Mouse (Mus musculus) intestine, embryonic 14.5 days (tissue): ENCODE data around the gene Phox2a. TPM values are rescaled to one million over a fixed set of nuclear protein-coding genes. Genes with fewer than 3 reads are reported as not detected.

Experiments
- ATAC-seq: fragments of 200-750 bp; cut with Nextera tagmentation; replicated peaks from 2 replicates; pipeline ENCODE4 v1.8.0; 2017; ENCODE audit warnings: low read depth, moderate number of reproducible peaks, moderate TSS enrichment, moderate library complexity; ENCODE audit not compliant: low FRiP score, low TSS enrichment
- DNase-seq: peaks from one replicate; pipeline ENCODE4 v3.0.0-alpha.2; 2018; ENCODE audit warnings: low spot score
- H3K27ac ChIP-seq: fragments of 300-500 bp; sonication (generic); 2 replicates; pipeline ENCODE4 v1.5.1; 2014; ENCODE audit warnings: low read depth, mild to moderate bottlenecking, control low read depth
- H3K27me3 ChIP-seq: fragments of 300-500 bp; sonication (generic); replicated peaks from 2 replicates; pipeline ENCODE4 v1.6.1; 2014; ENCODE audit warnings: low read length, control low read depth; ENCODE audit not compliant: control insufficient read depth, insufficient read depth
- H3K36me3 ChIP-seq: fragments of 300-500 bp; sonication (generic); 2 replicates; pipeline ENCODE4 v1.6.1; 2014; ENCODE audit warnings: low read length, control low read depth; ENCODE audit not compliant: control insufficient read depth, insufficient read depth
- H3K4me1 ChIP-seq: fragments of 300-500 bp; sonication (generic); replicated peaks from 2 replicates; pipeline ENCODE4 v1.6.1; 2014; ENCODE audit warnings: low read length, control low read depth, mixed read lengths; ENCODE audit not compliant: control insufficient read depth, insufficient read depth
- H3K4me2 ChIP-seq: fragments of 300-500 bp; sonication (generic); 2 replicates; pipeline ENCODE4 v1.6.1; 2014; ENCODE audit warnings: low read length
- H3K4me3 ChIP-seq: fragments of 300-500 bp; sonication (generic); 2 replicates; pipeline ENCODE4 v1.5.1; 2014; ENCODE audit warnings: low read depth, low read length, control low read depth, mixed read lengths
- H3K9ac ChIP-seq: fragments of 300-500 bp; sonication (generic); 2 replicates; pipeline ENCODE4 v1.6.1; 2014; ENCODE audit warnings: mild to moderate bottlenecking, low read length
- H3K9me3 ChIP-seq: fragments of 300-500 bp; sonication (generic); 2 replicates; pipeline ENCODE4 v1.6.1; 2016; ENCODE audit warnings: low read length, control low read depth; ENCODE audit not compliant: control insufficient read depth
- WGBS: fragments of 180-500 bp; shearing (Covaris S2); extraction: QIAGEN DNeasy Blood & Tissue Kit; methylation state at CpG from one replicate; pipeline ENCODE4 v1.1.7; 2014; 5-methylcytosine and 5-hydroxymethylcytosine counted together
- polyA plus RNA-seq: library from polyadenylated mRNA; unstranded; fragments of >200 nt; fragmentation: Nextera tagmentation; extraction: Ambion mirVana; gene quantifications from 2 replicates; pipeline ENCODE4 v1.2.1, GENCODE M21; 2014

Phox2a gene
- polyA plus RNA-seq, 1 experiment from 2014 or later = 7.5 TPM

DNA sequence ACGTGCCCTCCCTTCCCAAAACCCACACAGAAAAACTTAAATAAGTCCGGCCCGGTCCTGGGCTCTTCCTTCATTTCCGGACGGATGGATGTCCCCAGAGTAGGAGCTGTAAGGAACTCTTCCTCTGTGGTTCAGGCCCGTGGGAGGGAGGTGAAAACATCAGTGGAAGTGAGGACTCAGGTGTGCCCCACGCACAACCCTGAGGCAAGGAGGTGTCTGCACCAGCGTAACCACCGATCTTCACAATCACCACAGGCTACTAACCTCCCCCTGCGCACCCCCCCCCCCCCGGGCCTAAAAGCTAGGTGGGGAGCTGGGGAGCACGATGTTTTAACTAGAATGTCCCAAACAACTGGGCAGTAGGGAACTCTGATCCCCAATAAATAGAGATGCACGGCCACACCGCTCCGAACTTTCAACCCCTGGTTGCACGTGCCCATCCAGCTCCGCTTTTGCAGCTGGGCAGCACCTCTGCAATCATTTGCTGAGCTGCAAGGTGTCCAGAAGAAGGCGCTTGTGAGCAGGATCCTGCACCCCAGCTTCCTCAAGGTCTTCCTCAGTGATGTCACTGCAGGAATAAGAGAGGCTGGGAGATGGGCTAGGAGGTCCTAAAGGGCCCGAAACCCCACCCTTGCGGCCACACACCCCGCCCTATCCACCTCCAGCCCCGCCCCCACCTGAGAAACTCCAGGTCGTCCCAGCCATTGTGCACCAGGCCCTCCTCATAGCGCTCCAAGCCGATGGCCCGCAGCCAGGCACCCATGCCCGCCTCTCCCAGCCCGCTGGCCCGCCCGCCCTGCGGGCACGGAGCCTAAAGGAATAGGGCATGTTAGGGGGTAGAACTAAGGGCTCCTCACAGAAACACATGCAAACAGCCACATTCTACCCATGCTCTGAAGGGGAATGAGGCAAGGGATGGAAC lies 5.0 kb downstream of the Phox2a start:
- H3K4me3 ChIP-seq = no peak overlapping the region
- H3K27me3 ChIP-seq = peaks cover 41% of the 10 kb centered on the region
- ATAC-seq = 0 out of 2 replicates have a peak, but pooled peaks have one; percentile 13
- H3K36me3 ChIP-seq = peaks cover 48% of the 10 kb centered on the region
- H3K27ac ChIP-seq = no peak overlapping the region
- H3K9ac ChIP-seq = no peak overlapping the region
- peak overlapping the region; percentile 88; the same call in 1 of the 2 replicates for H3K4me2 ChIP-seq
- no peaks in the 10 kb centered on the region for H3K9me3 ChIP-seq
- peaks cover 21% of the 10 kb centered on the region for H3K4me1 ChIP-seq
- WGBS = 39% methylated on average over 32 of the region's 32 CpGs
- no peak for DNase-seq

DNA sequence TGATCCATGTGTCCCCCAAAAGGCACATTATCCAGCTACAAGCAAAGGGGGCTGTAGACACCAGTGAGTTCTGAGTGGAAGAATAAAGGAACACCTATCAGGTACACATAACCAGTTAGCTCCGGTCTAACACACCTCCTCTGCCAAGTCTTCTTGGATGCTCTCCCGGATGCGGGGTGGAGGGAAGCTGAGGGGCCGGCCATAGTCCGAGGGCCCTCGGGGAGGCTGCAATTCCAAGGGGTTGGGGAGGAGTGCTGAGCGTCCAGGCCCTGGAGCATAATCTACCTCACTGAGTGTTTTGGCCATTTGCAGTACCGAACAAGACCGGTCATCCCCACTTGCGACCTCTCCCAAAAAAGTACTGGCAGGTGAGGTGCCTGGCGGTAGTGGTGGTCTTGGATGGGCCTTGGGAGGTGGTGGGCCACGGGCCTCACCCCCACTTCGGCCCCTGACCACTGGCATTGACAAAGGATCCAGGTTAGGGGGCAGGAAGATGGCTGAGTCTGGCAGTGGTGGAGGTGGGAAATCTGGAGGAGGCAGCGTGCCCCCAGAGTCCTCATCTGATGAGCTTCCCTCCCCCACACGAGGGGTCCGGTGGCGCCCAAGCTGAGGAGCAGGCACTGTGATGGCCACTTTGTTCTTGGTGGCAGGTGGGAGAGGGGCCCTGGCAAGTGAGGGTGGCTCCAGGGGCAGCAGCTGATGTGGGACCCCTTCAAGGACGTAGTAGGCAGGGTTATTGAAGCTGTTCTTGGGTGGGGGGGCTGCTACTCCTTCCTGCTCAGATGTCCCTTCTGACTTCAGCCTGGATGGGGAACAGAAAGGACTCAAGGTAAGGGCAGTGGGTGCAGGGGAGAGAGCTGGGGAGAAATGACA lies 5.9 kb downstream of the Phox2a start:
- Histone ChIP-seq H3K27ac (no peak overlapping the region), H3K27me3 (peaks cover 32% of the 10 kb centered on the region), H3K4me2 (no peak overlapping the region), H3K9ac (no peak overlapping the region), H3K4me1 (peaks cover 20% of the 10 kb centered on the region), H3K9me3 (no peaks in the 10 kb centered on the region), H3K4me3 (no peak overlapping the region), H3K36me3 (peaks cover 57% of the 10 kb centered on the region)
- no peak for ATAC-seq
- no peak for DNase-seq
- WGBS = 80% methylated on average over 18 of the region's 18 CpGs

DNA sequence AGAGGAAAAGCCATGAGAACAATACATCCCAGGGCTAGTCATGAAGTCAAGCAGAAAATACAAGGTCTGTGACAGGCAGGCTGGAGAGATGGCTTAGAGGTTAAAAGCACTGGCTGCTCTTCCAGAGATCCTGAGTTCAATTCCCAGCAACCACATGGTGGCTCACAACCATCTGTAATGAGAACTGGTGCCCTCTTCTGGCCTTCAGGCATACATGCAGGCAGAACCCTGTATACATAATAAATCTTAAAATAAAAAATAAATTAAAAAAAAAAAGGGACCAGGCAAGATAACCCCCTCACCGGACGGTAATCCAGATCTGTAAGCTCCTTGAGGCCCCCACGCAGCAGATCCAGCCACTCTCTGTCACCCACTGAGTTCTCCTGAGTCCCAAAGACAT lies 12.3 kb downstream of the Phox2a start:
- H3K27ac ChIP-seq = no peak overlapping the region
- H3K4me3 ChIP-seq = no peak overlapping the region
- peaks cover 13% of the 10 kb centered on the region for H3K4me1 ChIP-seq
- peaks cover 88% of the 10 kb centered on the region for H3K36me3 ChIP-seq
- WGBS = 97% methylated on average over 3 of the region's 3 CpGs
- H3K27me3 ChIP-seq = no peaks in the 10 kb centered on the region
- no peak overlapping the region for H3K9ac ChIP-seq
- no peak for DNase-seq
- no peak for ATAC-seq
- H3K9me3 ChIP-seq = no peaks in the 10 kb centered on the region
- no peak overlapping the region for H3K4me2 ChIP-seq

GRCm38 (mm10) chr7:101831437-101831836 lies 13.3 kb downstream of the Phox2a start:
- no peak overlapping the region for H3K4me2 ChIP-seq
- DNase-seq (no peak), ATAC-seq (no peak)
- no peak overlapping the region for H3K4me3 ChIP-seq
- peaks cover 77% of the 10 kb centered on the region for H3K36me3 ChIP-seq
- no peaks in the 10 kb centered on the region for H3K27me3 ChIP-seq
- peaks cover 20% of the 10 kb centered on the region for H3K4me1 ChIP-seq
- no peaks in the 10 kb centered on the region for H3K9me3 ChIP-seq
- no peak overlapping the region for H3K27ac ChIP-seq
- WGBS = 91% methylated on average over 8 of the region's 8 CpGs
- no peak overlapping the region for H3K9ac ChIP-seq

GRCm38 (mm10) chr7:101832372-101832771 lies 14.3 kb downstream of the Phox2a start:
- no peak overlapping the region for H3K27ac ChIP-seq
- H3K9me3 ChIP-seq = no peaks in the 10 kb centered on the region

GRCm38 (mm10) chr7:101833352-101833751 lies 15.2 kb downstream of the Phox2a start:
- peaks cover 58% of the 10 kb centered on the region for H3K36me3 ChIP-seq
- WGBS = 64% methylated on average over 5 of the region's 5 CpGs

More at GRCm38 (mm10) chr7:101832372-101832771, 14.3 kb downstream of the Phox2a start:
- Histone ChIP-seq H3K4me2 (no peak overlapping the region), H3K36me3 (peaks cover 68% of the 10 kb centered on the region), H3K27me3 (no peaks in the 10 kb centered on the region), H3K9ac (no peak overlapping the region), H3K4me3 (no peak overlapping the region), H3K4me1 (peaks cover 20% of the 10 kb centered on the region)
- ATAC-seq = no peak
- no peak for DNase-seq
- WGBS = 93% methylated on average over 4 of the region's 4 CpGs

DNA sequence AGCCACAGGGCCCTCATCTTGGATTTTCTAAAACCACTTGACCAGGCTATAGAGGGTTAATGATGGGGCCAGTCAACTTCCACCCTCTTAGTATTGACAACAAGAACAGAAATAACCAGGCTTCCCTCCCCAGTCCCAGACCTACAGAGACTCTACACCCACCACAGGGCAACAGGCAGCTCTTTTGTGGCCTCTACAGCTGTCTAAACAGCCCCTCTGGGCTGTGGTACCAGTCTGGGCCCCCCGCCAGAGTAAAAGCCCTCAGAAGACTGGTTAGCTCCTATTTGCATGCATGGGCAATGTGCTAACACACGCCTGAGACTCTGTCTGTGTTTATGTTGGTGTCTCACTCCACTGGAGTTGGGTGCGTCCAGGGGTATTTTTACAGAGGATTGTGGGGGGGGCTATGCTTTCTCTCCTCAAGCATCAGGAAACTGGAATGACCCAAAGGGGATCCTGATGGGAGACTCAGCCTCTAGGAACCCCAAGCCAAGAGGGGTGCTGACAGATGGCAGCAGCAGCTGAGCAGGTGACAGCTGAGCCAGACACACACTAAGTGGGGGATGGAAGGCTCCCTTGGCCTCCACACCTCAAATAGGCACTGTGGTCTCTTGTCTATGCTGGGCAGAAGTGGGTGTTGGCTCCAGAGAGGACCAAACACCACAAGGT lies 15.9 kb downstream of the Phox2a start:
- DNase-seq (no peak), ATAC-seq (no peak)
- no peak overlapping the region for H3K27ac ChIP-seq

More at GRCm38 (mm10) chr7:101833352-101833751, 15.2 kb downstream of the Phox2a start:
- H3K4me2 ChIP-seq = no peak overlapping the region
- H3K4me3 ChIP-seq = no peak overlapping the region
- no peaks in the 10 kb centered on the region for H3K9me3 ChIP-seq
- no peak for DNase-seq
- H3K27ac ChIP-seq = no peak overlapping the region
- H3K27me3 ChIP-seq = no peaks in the 10 kb centered on the region
- no peak for ATAC-seq
- peaks cover 20% of the 10 kb centered on the region for H3K4me1 ChIP-seq
- no peak overlapping the region for H3K9ac ChIP-seq

DNA sequence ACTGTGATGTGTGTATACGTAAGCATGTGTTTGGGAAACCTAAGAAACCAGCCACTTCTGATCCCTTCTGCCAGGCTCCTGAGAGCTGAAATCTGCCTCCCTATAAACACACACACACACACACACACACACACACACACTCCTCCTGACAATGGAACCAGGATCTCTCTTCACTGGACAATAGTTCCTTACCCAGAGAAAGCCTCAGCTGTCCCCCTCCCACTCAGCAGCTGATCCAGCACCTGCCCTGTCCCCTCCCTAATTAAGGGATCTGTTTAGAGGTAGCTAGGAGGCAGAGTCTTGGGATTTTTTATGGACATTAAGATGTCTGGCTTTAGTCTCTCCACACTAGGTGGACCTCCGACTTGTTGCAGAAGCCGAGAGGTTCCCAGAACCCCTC lies 16.8 kb downstream of the Phox2a start:
- Histone ChIP-seq H3K9ac (0 out of 2 replicates have a peak overlapping the region, but pooled peaks have one; percentile 20), H3K27me3 (no peaks in the 10 kb centered on the region), H3K4me3 (peak overlapping the region; percentile 92), H3K4me1 (peaks cover 20% of the 10 kb centered on the region), H3K9me3 (no peaks in the 10 kb centered on the region), H3K27ac (no peak overlapping the region), H3K36me3 (peaks cover 42% of the 10 kb centered on the region), H3K4me2 (peak overlapping the region; percentile 75)
- DNase-seq = no peak
- ATAC-seq = no peak
- 47% methylated on average over 3 of the region's 3 CpGs for WGBS

More for the DNA sequence above, 15.9 kb downstream of the Phox2a start:
- Histone ChIP-seq H3K27me3 (no peaks in the 10 kb centered on the region), H3K36me3 (peaks cover 51% of the 10 kb centered on the region), H3K4me3 (no peak overlapping the region), H3K9ac (no peak overlapping the region), H3K9me3 (no peaks in the 10 kb centered on the region), H3K4me2 (no peak overlapping the region), H3K4me1 (peaks cover 20% of the 10 kb centered on the region)
- WGBS = 56% methylated on average over 3 of the region's 3 CpGs
